Mouse (Mus musculus) forebrain, embryonic 15.5 days (tissue): ENCODE data around the gene Sema6d. TPM values are rescaled to one million over a fixed set of nuclear protein-coding genes. Genes with fewer than 3 reads are reported as not detected.

Source experiments
- ATAC-seq: fragments of 200-750 bp; cut with Nextera tagmentation; replicated peaks from 2 replicates; pipeline ENCODE4 v1.8.0; 2017; ENCODE audit warnings: mild to moderate bottlenecking, moderate TSS enrichment, moderate library complexity
- H3K27ac ChIP-seq: fragments of 300-500 bp; sonication (generic); replicated peaks from 2 replicates; pipeline ENCODE4 v1.5.1; 2015; ENCODE audit warnings: mild to moderate bottlenecking, inconsistent platforms
- H3K27me3 ChIP-seq: fragments of 300-500 bp; sonication (generic); 2 replicates; pipeline ENCODE4 v1.6.1; 2015; ENCODE audit warnings: inconsistent platforms
- H3K36me3 ChIP-seq: fragments of 300-500 bp; sonication (generic); 2 replicates; pipeline ENCODE4 v1.6.1; 2015; ENCODE audit warnings: mild to moderate bottlenecking, inconsistent platforms
- H3K4me1 ChIP-seq: fragments of 300-500 bp; sonication (generic); 2 replicates; pipeline ENCODE4 v1.6.1; 2015; ENCODE audit warnings: inconsistent platforms
- H3K4me2 ChIP-seq: fragments of 300-500 bp; sonication (generic); replicated peaks from 2 replicates; pipeline ENCODE4 v1.6.1; 2015; ENCODE audit warnings: mild to moderate bottlenecking, inconsistent platforms
- H3K4me3 ChIP-seq: fragments of 300-500 bp; sonication (generic); 2 replicates; pipeline ENCODE4 v1.5.1; 2015; ENCODE audit warnings: mild to moderate bottlenecking, inconsistent platforms
- H3K9ac ChIP-seq: fragments of 300-500 bp; sonication (generic); replicated peaks from 2 replicates; pipeline ENCODE4 v1.6.1; 2015; ENCODE audit warnings: mild to moderate bottlenecking, inconsistent platforms
- H3K9me3 ChIP-seq: fragments of 300-500 bp; sonication (generic); 2 replicates; pipeline ENCODE4 v1.6.1; 2016; ENCODE audit warnings: inconsistent platforms
- WGBS: fragments of 180-500 bp; shearing (Covaris S2); methylation state at CpG from one replicate; pipeline ENCODE4 v1.1.7; 2015; ENCODE audit warnings: mixed read lengths; 5-methylcytosine and 5-hydroxymethylcytosine counted together
- polyA plus RNA-seq: library from polyadenylated mRNA; unstranded; fragments of >200 nt; fragmentation: Nextera tagmentation; extraction: Ambion mirVana; gene quantifications from 2 replicates; pipeline ENCODE4 v1.2.1, GENCODE M21; 2015

The Sema6d gene
- polyA plus RNA-seq, 1 experiment from 2014 or later: 28.7 TPM

GRCm38 (mm10) chr2:124505784-124506489 lies 416.2 kb downstream of the Sema6d start:
- Histone ChIP-seq H3K4me3 (no peak overlapping the region), H3K27me3 (no peaks in the 10 kb centered on the region), H3K36me3 (no peaks in the 10 kb centered on the region), H3K27ac (no peak overlapping the region), H3K4me2 (no peak overlapping the region), H3K9ac (no peak overlapping the region), H3K9me3 (no peaks in the 10 kb centered on the region), H3K4me1 (0 out of 2 replicates have a peak, but pooled peaks cover 7% of the 10 kb centered on the region)
- 11% methylated on average over 4 of the region's 4 CpGs for WGBS
- 0 out of 2 replicates have a peak, but pooled peaks have one; percentile 58 for ATAC-seq

- ATAC-seq: no peak
- Histone ChIP-seq H3K4me2 (no peak overlapping the region), H3K27me3 (no peaks in the 10 kb centered on the region), H3K36me3 (no peaks in the 10 kb centered on the region), H3K27ac (no peak overlapping the region), H3K4me3 (no peak overlapping the region), H3K4me1 (0 out of 2 replicates have a peak, but pooled peaks cover 7% of the 10 kb centered on the region), H3K9ac (no peak overlapping the region), H3K9me3 (no peaks in the 10 kb centered on the region)
- WGBS: 91% methylated on average over 4 of the region's 4 CpGs
Observed at GRCm38 (mm10) chr2:124507804-124508203, 418.0 kb downstream of the Sema6d start.

DNA sequence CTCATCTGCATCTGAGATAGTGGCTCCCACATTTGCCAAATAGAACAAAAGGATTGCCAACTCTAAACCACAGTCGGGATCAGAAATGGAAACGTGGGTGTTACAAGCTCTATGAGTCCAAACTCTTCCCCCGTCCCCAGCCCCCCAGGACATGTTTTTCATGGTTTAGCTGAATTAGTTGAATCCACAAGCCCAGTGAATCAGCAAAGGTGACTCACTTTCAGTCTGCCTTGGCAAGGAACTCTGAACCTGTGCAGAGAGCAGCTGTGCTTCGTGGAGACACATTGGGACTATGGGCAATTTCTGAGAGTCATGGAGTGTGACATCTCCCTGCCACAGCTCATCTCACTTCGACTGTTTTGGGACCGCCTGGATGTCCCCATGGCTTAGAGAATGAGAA lies 419.7 kb downstream of the Sema6d start:
- H3K27me3 ChIP-seq: no peaks in the 10 kb centered on the region
- WGBS: 85% methylated on average over 6 of the region's 6 CpGs
- H3K4me3 ChIP-seq: no peak overlapping the region
- no peak overlapping the region for H3K9ac ChIP-seq
- no peak overlapping the region for H3K27ac ChIP-seq
- no peaks in the 10 kb centered on the region for H3K9me3 ChIP-seq
- no peak overlapping the region for H3K4me2 ChIP-seq
- 0 out of 2 replicates have a peak, but pooled peaks cover 7% of the 10 kb centered on the region for H3K4me1 ChIP-seq
- no peaks in the 10 kb centered on the region for H3K36me3 ChIP-seq
- ATAC-seq: no peak

DNA sequence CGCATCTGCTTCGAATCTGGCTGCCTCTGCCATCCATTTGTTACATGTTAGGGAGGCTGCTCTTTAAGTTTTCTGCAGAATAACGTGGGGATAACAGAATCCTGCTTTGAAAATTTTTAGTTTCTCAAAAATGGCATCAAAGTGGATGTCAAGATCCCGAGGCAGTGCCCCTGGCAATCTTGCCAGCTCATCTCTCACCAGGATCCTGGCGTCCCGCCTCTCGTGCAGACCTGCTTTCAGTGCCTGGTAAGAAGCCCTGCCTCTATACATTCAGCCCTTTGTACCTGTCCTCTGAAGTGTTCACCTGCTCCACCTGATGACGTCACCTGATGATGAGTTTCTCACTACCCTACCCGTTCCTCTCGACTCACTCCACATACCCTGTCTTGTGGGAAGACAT lies 422.1 kb downstream of the Sema6d start:
- Histone ChIP-seq H3K4me2 (no peak overlapping the region), H3K9me3 (no peaks in the 10 kb centered on the region), H3K27me3 (no peaks in the 10 kb centered on the region), H3K27ac (no peak overlapping the region), H3K4me1 (no peaks in the 10 kb centered on the region), H3K4me3 (no peak overlapping the region), H3K9ac (no peak overlapping the region), H3K36me3 (no peaks in the 10 kb centered on the region)
- WGBS: 87% methylated on average over 10 of the region's 10 CpGs
- ATAC-seq: no peak

GRCm38 (mm10) chr2:124522426-124522825 lies 432.7 kb downstream of the Sema6d start:
- H3K4me3 ChIP-seq: no peak overlapping the region
- no peak overlapping the region for H3K4me2 ChIP-seq
- H3K27me3 ChIP-seq: no peaks in the 10 kb centered on the region
- H3K4me1 ChIP-seq: peaks cover 16% of the 10 kb centered on the region
- no peak for ATAC-seq
- no peak overlapping the region for H3K27ac ChIP-seq
- H3K36me3 ChIP-seq: no peaks in the 10 kb centered on the region
- no peaks in the 10 kb centered on the region for H3K9me3 ChIP-seq
- WGBS: 57% methylated on average over 3 of the region's 3 CpGs
- H3K9ac ChIP-seq: no peak overlapping the region

GRCm38 (mm10) chr2:124523667-124524066 lies 433.9 kb downstream of the Sema6d start:
- no peak overlapping the region; the same call in 1 of the 2 replicates for H3K27ac ChIP-seq
- peaks cover 16% of the 10 kb centered on the region for H3K4me1 ChIP-seq
- ATAC-seq: peak; percentile 41; the same call in 1 of the 2 replicates
- H3K36me3 ChIP-seq: no peaks in the 10 kb centered on the region
- H3K4me3 ChIP-seq: no peak overlapping the region
- 82% methylated on average over 6 of the region's 6 CpGs for WGBS
- H3K9ac ChIP-seq: no peak overlapping the region
- no peak overlapping the region for H3K4me2 ChIP-seq
- no peaks in the 10 kb centered on the region for H3K27me3 ChIP-seq
- H3K9me3 ChIP-seq: no peaks in the 10 kb centered on the region

DNA sequence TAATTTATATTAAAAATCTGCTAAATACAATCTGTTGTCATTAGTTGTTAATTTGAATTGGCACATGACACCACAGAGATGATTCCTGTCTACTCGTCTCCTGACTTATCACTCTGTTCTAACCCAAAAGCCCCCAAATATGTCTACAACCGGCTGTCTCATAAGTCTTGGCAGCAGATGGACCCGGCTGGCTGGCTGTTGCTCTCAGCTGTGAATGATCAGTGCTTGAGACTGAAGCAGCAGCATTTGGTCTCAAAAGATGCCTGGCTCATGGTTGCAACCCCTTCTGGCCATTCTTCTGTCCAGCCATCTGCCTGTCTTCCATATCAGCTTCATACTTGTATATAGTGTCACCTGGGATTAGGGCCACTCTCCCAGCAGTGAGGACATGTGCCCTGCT lies 434.4 kb downstream of the Sema6d start:
- 65% methylated on average over 3 of the region's 3 CpGs for WGBS
- H3K4me2 ChIP-seq: no peak overlapping the region
- H3K9me3 ChIP-seq: no peaks in the 10 kb centered on the region
- ATAC-seq: peak; percentile 93
- H3K9ac ChIP-seq: no peak overlapping the region
- peak overlapping the region; percentile 70 for H3K27ac ChIP-seq
- H3K36me3 ChIP-seq: no peaks in the 10 kb centered on the region
- peaks cover 16% of the 10 kb centered on the region for H3K4me1 ChIP-seq
- H3K27me3 ChIP-seq: no peaks in the 10 kb centered on the region
- no peak overlapping the region for H3K4me3 ChIP-seq

DNA sequence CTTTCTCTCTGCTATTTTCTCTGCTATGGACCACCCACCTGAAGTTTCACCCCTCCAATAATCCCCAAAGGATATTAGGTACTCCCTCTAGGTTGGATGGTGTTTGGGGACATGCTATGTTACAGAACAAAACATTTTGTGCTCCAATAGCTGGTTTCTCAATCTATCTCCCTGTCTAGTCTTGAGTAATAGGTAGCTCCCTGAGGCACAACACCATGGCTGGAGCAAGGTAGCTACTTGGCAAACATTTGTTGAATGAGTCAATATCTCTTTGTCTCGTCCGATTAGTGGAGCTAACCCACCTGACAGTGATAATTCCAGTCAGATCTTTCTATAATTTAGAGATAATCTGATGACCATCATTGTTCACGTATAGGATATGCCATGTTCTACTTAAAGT lies 437.9 kb downstream of the Sema6d start:
- Histone ChIP-seq H3K4me1 (peaks cover 11% of the 10 kb centered on the region), H3K27ac (no peak overlapping the region), H3K27me3 (no peaks in the 10 kb centered on the region), H3K4me2 (no peak overlapping the region), H3K9me3 (no peaks in the 10 kb centered on the region), H3K36me3 (no peaks in the 10 kb centered on the region), H3K9ac (no peak overlapping the region), H3K4me3 (no peak overlapping the region)
- ATAC-seq: no peak
- WGBS: 83% methylated on average over 3 of the region's 3 CpGs

GRCm38 (mm10) chr2:124530441-124530840 lies 440.7 kb downstream of the Sema6d start:
- H3K4me2 ChIP-seq: no peak overlapping the region
- no peaks in the 10 kb centered on the region for H3K27me3 ChIP-seq
- H3K9ac ChIP-seq: no peak overlapping the region
- no peak overlapping the region for H3K27ac ChIP-seq
- ATAC-seq: 0 out of 2 replicates have a peak, but pooled peaks have one; percentile 35
- H3K9me3 ChIP-seq: no peaks in the 10 kb centered on the region
- no peaks in the 10 kb centered on the region for H3K36me3 ChIP-seq
- WGBS: 54% methylated on average over 2 of the region's 2 CpGs
- H3K4me3 ChIP-seq: no peak overlapping the region
- H3K4me1 ChIP-seq: no peaks in the 10 kb centered on the region

GRCm38 (mm10) chr2:124531062-124531461 lies 441.3 kb downstream of the Sema6d start:
- no peak overlapping the region for H3K4me2 ChIP-seq
- H3K36me3 ChIP-seq: no peaks in the 10 kb centered on the region
- 80% methylated on average over 4 of the region's 4 CpGs for WGBS
- H3K9ac ChIP-seq: no peak overlapping the region
- H3K4me3 ChIP-seq: no peak overlapping the region
- H3K27ac ChIP-seq: no peak overlapping the region
- no peaks in the 10 kb centered on the region for H3K9me3 ChIP-seq
- H3K27me3 ChIP-seq: no peaks in the 10 kb centered on the region
- ATAC-seq: no peak
- no peaks in the 10 kb centered on the region for H3K4me1 ChIP-seq

GRCm38 (mm10) chr2:124532906-124533305 lies 443.1 kb downstream of the Sema6d start:
- Histone ChIP-seq H3K9me3 (no peaks in the 10 kb centered on the region), H3K9ac (no peak overlapping the region), H3K4me1 (no peaks in the 10 kb centered on the region), H3K27me3 (no peaks in the 10 kb centered on the region), H3K27ac (no peak overlapping the region), H3K4me2 (no peak overlapping the region), H3K36me3 (no peaks in the 10 kb centered on the region), H3K4me3 (no peak overlapping the region)
- WGBS: 86% methylated on average over 3 of the region's 3 CpGs
- ATAC-seq: no peak

- 73% methylated on average over 6 of the region's 6 CpGs for WGBS
- Histone ChIP-seq H3K4me3 (no peak overlapping the region), H3K4me2 (no peak overlapping the region), H3K4me1 (no peaks in the 10 kb centered on the region), H3K9me3 (no peaks in the 10 kb centered on the region), H3K27me3 (no peaks in the 10 kb centered on the region), H3K9ac (no peak overlapping the region), H3K27ac (no peak overlapping the region), H3K36me3 (no peaks in the 10 kb centered on the region)
- ATAC-seq: no peak
Observed at GRCm38 (mm10) chr2:124533602-124534001, 443.8 kb downstream of the Sema6d start.

GRCm38 (mm10) chr2:124550315-124550714 lies 460.5 kb downstream of the Sema6d start:
- Histone ChIP-seq H3K9ac (no peak overlapping the region), H3K9me3 (no peaks in the 10 kb centered on the region), H3K27ac (no peak overlapping the region), H3K4me3 (no peak overlapping the region), H3K27me3 (no peaks in the 10 kb centered on the region), H3K36me3 (no peaks in the 10 kb centered on the region), H3K4me1 (no peaks in the 10 kb centered on the region), H3K4me2 (no peak overlapping the region)
- whole genome bisulfite sequencing: 67% methylated on average over 3 of the region's 3 CpGs
- ATAC-seq: no peak
